Mouse (Mus musculus) neural tube, embryonic 11.5 days (tissue): ENCODE measurements around the gene Per1. TPM values are rescaled to one million over a fixed set of nuclear protein-coding genes. Genes with fewer than 3 reads are reported as not detected.
"Not testable (repeated sequence)": the region's sequence is repeated elsewhere in the genome, so short reads cannot be mapped to it uniquely, and the experiment has no call there.

Source experiments
- ATAC-seq: fragments of 200-750 bp; cut with Nextera tagmentation; 2 replicates; pipeline ENCODE4 v1.8.0; 2017; ENCODE audit warnings: moderate number of reproducible peaks, mild to moderate bottlenecking, moderate TSS enrichment, moderate library complexity; ENCODE audit not compliant: insufficient read depth, low FRiP score, low TSS enrichment
- DNase-seq: peaks from one replicate; pipeline ENCODE4 v3.0.0-alpha.2; 2015; ENCODE audit warnings: low spot score
- H3K27ac ChIP-seq: fragments of 300-500 bp; sonication (generic); 2 replicates; pipeline ENCODE4 v1.5.1; 2014; ENCODE audit warnings: low read depth, mild to moderate bottlenecking, low read length
- H3K27me3 ChIP-seq: fragments of 300-500 bp; sonication (generic); 2 replicates; pipeline ENCODE4 v1.6.1; 2014; ENCODE audit warnings: mild to moderate bottlenecking, low read length, mixed read lengths; ENCODE audit not compliant: control insufficient read depth, insufficient read depth
- H3K36me3 ChIP-seq: fragments of 300-500 bp; sonication (generic); 2 replicates; pipeline ENCODE4 v1.6.1; 2014; ENCODE audit warnings: mild to moderate bottlenecking, low read length, moderate library complexity, mixed read lengths; ENCODE audit not compliant: control insufficient read depth, insufficient read depth
- H3K4me1 ChIP-seq: fragments of 300-500 bp; sonication (generic); 2 replicates; pipeline ENCODE4 v1.6.1; 2014; ENCODE audit warnings: low read length, mixed read lengths; ENCODE audit not compliant: control insufficient read depth, insufficient read depth
- H3K4me2 ChIP-seq: fragments of 300-500 bp; sonication (generic); 2 replicates; pipeline ENCODE4 v1.6.1; 2014; ENCODE audit warnings: low read depth, mild to moderate bottlenecking, moderate library complexity
- H3K4me3 ChIP-seq: fragments of 300-500 bp; sonication (generic); 2 replicates; pipeline ENCODE4 v1.5.1; 2014; ENCODE audit warnings: low read depth, low read length
- H3K9ac ChIP-seq: fragments of 300-500 bp; sonication (generic); 2 replicates; pipeline ENCODE4 v1.6.1; 2014; ENCODE audit warnings: mild to moderate bottlenecking, low read length
- H3K9me3 ChIP-seq: fragments of 300-500 bp; sonication (generic); 2 replicates; pipeline ENCODE4 v1.6.1; 2016; ENCODE audit warnings: low read length; ENCODE audit not compliant: control insufficient read depth
- WGBS: fragments of 180-500 bp; shearing (Covaris S2); extraction: QIAGEN DNeasy Blood & Tissue Kit; methylation state at CpG from one replicate; pipeline ENCODE4 v1.1.7; 2014; 5-methylcytosine and 5-hydroxymethylcytosine counted together
- polyA plus RNA-seq: library from polyadenylated mRNA; unstranded; fragments of >200 nt; fragmentation: Nextera tagmentation; extraction: Ambion mirVana; gene quantifications from 2 replicates; pipeline ENCODE4 v1.2.1, GENCODE M21; 2014

Gene Per1
- polyA plus RNA-seq, 1 experiment from 2014 or later = 10.9 TPM

DNA sequence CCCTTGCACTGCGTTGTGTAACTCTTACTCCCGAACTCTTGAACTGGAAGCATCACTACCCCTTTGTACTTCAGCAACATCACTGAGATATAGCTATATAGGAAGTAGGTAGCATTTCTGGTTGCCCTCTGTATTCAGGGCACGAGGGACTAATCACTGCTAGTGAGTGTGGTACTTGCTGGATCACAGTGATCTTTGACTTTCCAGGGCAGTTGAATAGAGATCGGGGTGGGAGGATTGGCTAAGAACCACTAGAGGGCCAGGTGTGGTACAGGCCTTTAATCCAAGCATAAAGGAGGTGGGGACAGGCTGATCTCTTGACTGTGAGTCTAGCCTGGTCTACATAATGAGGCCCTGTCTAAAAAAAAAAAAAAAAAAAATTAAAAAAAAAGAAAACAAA is 2.1 kb upstream of the Per1 start:
- ATAC-seq (no peak), DNase-seq (no peak)
- H3K36me3 ChIP-seq = no peaks in the 10 kb centered on the region
- H3K27ac ChIP-seq = no peak overlapping the region
- H3K27me3 ChIP-seq = no peaks in the 10 kb centered on the region
- WGBS = 90% methylated on average over 4 of the region's 4 CpGs
- H3K9me3 ChIP-seq = no peaks in the 10 kb centered on the region
- peaks cover 33% of the 10 kb centered on the region for H3K4me1 ChIP-seq
- no peak overlapping the region for H3K4me3 ChIP-seq
- no peak overlapping the region for H3K4me2 ChIP-seq
- H3K9ac ChIP-seq = no peak overlapping the region

- 90% methylated on average over 7 of the region's 7 CpGs for WGBS
- not testable (repeated sequence) for H3K9ac ChIP-seq, H3K27me3 ChIP-seq, H3K36me3 ChIP-seq, ATAC-seq, H3K4me2 ChIP-seq, H3K4me3 ChIP-seq, DNase-seq, H3K9me3 ChIP-seq, H3K27ac ChIP-seq
- peaks cover 41% of the 10 kb centered on the region for H3K4me1 ChIP-seq
Observed at GRCm38 (mm10) chr11:69093856-69094255, 1.2 kb upstream of the Per1 start.

GRCm38 (mm10) chr11:69095511-69096231 is 654 bp downstream of the Per1 start:
- WGBS = 2% methylated on average over 27 of the region's 27 CpGs
- Histone ChIP-seq H3K4me3 (peak overlapping the region; percentile 49), H3K27me3 (no peaks in the 10 kb centered on the region), H3K9ac (peak overlapping the region; percentile 57), H3K9me3 (no peaks in the 10 kb centered on the region), H3K4me1 (peaks cover 41% of the 10 kb centered on the region), H3K4me2 (peak overlapping the region; percentile 91), H3K27ac (peak overlapping the region; percentile 34; the same call in 1 of the 2 replicates), H3K36me3 (no peaks in the 10 kb centered on the region)
- ATAC-seq (no peak), DNase-seq (no peak)

DNA sequence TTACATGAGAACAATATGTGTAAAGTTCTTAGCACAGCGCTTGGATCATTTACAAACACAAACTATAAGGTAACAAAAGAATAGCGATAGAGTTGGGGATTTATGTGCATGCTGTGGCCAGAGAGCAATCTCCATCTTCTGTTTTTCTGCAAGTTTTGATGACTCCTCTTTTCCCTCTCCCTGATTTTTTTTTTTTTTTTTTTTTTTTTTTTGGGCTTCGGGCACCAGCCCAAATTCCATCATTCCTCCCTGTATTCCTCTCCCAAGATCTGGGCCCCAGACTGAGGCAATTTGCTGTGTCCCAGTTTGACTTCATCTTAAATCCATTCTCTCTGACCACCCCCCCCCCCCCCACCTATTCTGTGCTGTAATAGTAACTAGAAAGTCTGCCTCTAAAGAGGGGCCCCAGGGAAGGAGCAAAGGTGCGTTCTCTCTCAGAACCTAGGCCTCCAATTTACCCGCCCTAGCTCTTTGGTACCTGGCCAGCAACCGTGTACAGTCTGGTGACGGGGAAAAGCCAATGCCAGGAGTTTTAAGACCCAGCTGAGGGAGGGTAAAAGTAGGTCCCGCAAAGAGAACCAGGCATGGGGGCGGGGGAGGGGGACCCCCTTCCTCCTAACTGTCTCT is 1.5 kb downstream of the Per1 start:
- peaks cover 41% of the 10 kb centered on the region for H3K4me1 ChIP-seq
- WGBS = 15% methylated on average over 9 of the region's 9 CpGs
- no peaks in the 10 kb centered on the region for H3K27me3 ChIP-seq
- DNase-seq = no peak
- peak overlapping the region; percentile 53 for H3K9ac ChIP-seq
- peak overlapping the region; percentile 68; the same call in 1 of the 2 replicates for H3K27ac ChIP-seq
- ATAC-seq = no peak
- no peaks in the 10 kb centered on the region for H3K9me3 ChIP-seq
- H3K36me3 ChIP-seq = no peaks in the 10 kb centered on the region; the same call in 1 of the 2 replicates
- H3K4me2 ChIP-seq = peak overlapping the region; percentile 91
- H3K4me3 ChIP-seq = peak overlapping the region; percentile 25

- DNase-seq = peak; percentile 82
- peaks cover 4% of the 10 kb centered on the region for H3K36me3 ChIP-seq
- no peaks in the 10 kb centered on the region for H3K27me3 ChIP-seq
- no peaks in the 10 kb centered on the region for H3K9me3 ChIP-seq
- ATAC-seq = no peak
- peaks cover 41% of the 10 kb centered on the region for H3K4me1 ChIP-seq
- 3% methylated on average over 27 of the region's 29 CpGs for WGBS
- peak overlapping the region; percentile 53 for H3K9ac ChIP-seq
- peak overlapping the region; percentile 41 for H3K4me2 ChIP-seq
- H3K4me3 ChIP-seq = peak overlapping the region; percentile 25
- peak overlapping the region; percentile 68; the same call in 1 of the 2 replicates for H3K27ac ChIP-seq
Observed at GRCm38 (mm10) chr11:69096987-69097900, 2.2 kb downstream of the Per1 start.

GRCm38 (mm10) chr11:69098039-69098761 is 3.2 kb downstream of the Per1 start:
- peaks cover 41% of the 10 kb centered on the region for H3K4me1 ChIP-seq
- DNase-seq = no peak
- H3K27me3 ChIP-seq = no peaks in the 10 kb centered on the region
- no peaks in the 10 kb centered on the region for H3K9me3 ChIP-seq
- H3K4me2 ChIP-seq = peak overlapping the region; percentile 89
- WGBS = 16% methylated on average over 8 of the region's 8 CpGs
- H3K27ac ChIP-seq = 0 out of 2 replicates have a peak overlapping the region, but pooled peaks have one; percentile 3
- H3K9ac ChIP-seq = no peak overlapping the region; the same call in 1 of the 2 replicates
- peak overlapping the region; percentile 51 for H3K4me3 ChIP-seq
- ATAC-seq = no peak
- H3K36me3 ChIP-seq = peaks cover 8% of the 10 kb centered on the region

DNA sequence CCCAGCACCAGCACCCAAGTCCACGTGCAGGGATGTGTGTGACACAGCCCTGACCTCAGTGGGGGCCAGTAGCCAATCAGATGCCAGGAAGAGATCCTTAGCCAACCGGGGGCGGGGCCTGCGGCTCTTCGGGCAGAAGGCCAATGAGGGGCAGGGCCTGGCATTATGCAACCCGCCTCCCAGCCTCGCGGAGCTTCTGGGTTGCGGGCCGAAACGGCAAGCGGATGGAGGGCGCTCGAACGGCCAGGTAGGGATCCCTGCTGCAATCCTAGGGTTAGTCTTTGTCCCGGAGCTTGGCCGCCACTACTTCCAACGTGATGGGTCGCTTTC is 3.7 kb downstream of the Per1 start:
- peak; percentile 46 for ATAC-seq

More for the DNA sequence above, 3.7 kb downstream of the Per1 start:
- Histone ChIP-seq H3K9me3 (no peaks in the 10 kb centered on the region), H3K4me3 (peak overlapping the region; percentile 51), H3K36me3 (peaks cover 12% of the 10 kb centered on the region), H3K9ac (peak overlapping the region; percentile 64), H3K27ac (peak overlapping the region; percentile 51), H3K4me2 (peak overlapping the region; percentile 89), H3K4me1 (peaks cover 41% of the 10 kb centered on the region), H3K27me3 (no peaks in the 10 kb centered on the region)
- WGBS = under 1% methylated on average over 19 of the region's 19 CpGs
- DNase-seq = peak; percentile 92
